Mouse (Mus musculus) stomach, embryonic 15.5 days (tissue): ENCODE data around the gene Pak2. TPM values are rescaled to one million over a fixed set of nuclear protein-coding genes. Genes with fewer than 3 reads are reported as not detected.

Experiments
- ATAC-seq: fragments of 200-750 bp; cut with Nextera tagmentation; 2 replicates; pipeline ENCODE4 v1.8.0; 2017; ENCODE audit warnings: low read depth, moderate number of reproducible peaks, moderate TSS enrichment; ENCODE audit not compliant: insufficient read depth, low FRiP score
- H3K27ac ChIP-seq: fragments of 300-500 bp; sonication (generic); 2 replicates; pipeline ENCODE4 v1.5.1; 2015; ENCODE audit warnings: mild to moderate bottlenecking, inconsistent platforms
- H3K27me3 ChIP-seq: fragments of 300-500 bp; sonication (generic); replicated peaks from 2 replicates; pipeline ENCODE4 v1.6.1; 2015; ENCODE audit warnings: inconsistent platforms
- H3K36me3 ChIP-seq: fragments of 300-500 bp; sonication (generic); 2 replicates; pipeline ENCODE4 v1.6.1; 2015; ENCODE audit warnings: inconsistent platforms
- H3K4me1 ChIP-seq: fragments of 300-500 bp; sonication (generic); 2 replicates; pipeline ENCODE4 v1.6.1; 2015; ENCODE audit warnings: inconsistent platforms
- H3K4me2 ChIP-seq: fragments of 300-500 bp; sonication (generic); 2 replicates; pipeline ENCODE4 v1.6.1; 2015; ENCODE audit warnings: mild to moderate bottlenecking, inconsistent platforms
- H3K4me3 ChIP-seq: fragments of 300-500 bp; sonication (generic); replicated peaks from 2 replicates; pipeline ENCODE4 v1.5.1; 2015; ENCODE audit warnings: inconsistent platforms
- H3K9ac ChIP-seq: fragments of 300-500 bp; sonication (generic); 2 replicates; pipeline ENCODE4 v1.6.1; 2015; ENCODE audit warnings: inconsistent platforms
- H3K9me3 ChIP-seq: fragments of 300-500 bp; sonication (generic); 2 replicates; pipeline ENCODE4 v1.6.1; 2016; ENCODE audit warnings: inconsistent platforms
- WGBS: fragments of 180-500 bp; shearing (Covaris S2); methylation state at CpG from one replicate; pipeline ENCODE4 v1.1.7; 2015; 5-methylcytosine and 5-hydroxymethylcytosine counted together
- polyA plus RNA-seq: library from polyadenylated mRNA; unstranded; fragments of >200 nt; fragmentation: Nextera tagmentation; extraction: Ambion mirVana; gene quantifications from 2 replicates; pipeline ENCODE4 v1.2.1, GENCODE M21; 2015

Gene Pak2
- polyA plus RNA-seq, result 33.6 and 36.6 TPM in 2 replicates

DNA sequence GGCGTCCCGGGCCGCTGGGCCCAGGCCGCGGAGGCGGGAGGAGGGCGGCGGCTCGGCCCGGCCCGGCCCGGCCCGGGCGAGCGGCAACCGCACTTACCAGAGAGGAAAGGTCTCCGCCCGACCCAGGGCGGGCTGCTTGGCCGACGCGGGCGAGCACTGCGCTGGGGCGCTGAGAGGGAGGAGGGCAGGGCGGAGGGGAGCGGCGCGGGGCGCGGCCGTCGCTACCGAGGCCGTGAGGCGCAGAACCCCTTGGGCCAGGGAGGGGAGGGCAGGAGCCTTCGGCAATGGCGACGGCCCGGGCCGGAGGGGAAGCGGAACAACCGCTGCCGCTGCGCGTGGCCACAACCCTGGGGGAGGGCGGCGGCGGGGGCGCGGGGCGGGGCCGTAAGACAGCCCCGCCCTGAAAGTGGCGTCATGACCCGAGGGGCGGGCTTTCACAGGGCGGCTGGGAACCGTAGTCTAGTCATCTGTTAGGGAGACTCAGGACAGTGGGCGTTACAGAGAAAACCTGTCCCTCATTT is at the start of gene Pak2:
Gene Pak2 (minus strand): TSS at position 352 of the 521 bp plus-strand sequence.
- peak within 1 kb of the TSS; percentile 97 for H3K27ac ChIP-seq
- under 1% methylated on average over 36 of the region's 60 CpGs for WGBS
- peak within 1 kb of the TSS; percentile 98 for H3K4me3 ChIP-seq
- H3K9ac ChIP-seq, result peak within 1 kb of the TSS; percentile 99
- H3K4me2 ChIP-seq, result peak within 1 kb of the TSS; percentile 59
- peaks cover 10% of the 10 kb centered on the region for H3K4me1 ChIP-seq
- H3K9me3 ChIP-seq, result no peaks in the 10 kb centered on the region
- ATAC-seq, result peak; percentile 94
- H3K27me3 ChIP-seq, result no peaks in the 10 kb centered on the region
- no peaks in the 10 kb centered on the region for H3K36me3 ChIP-seq

DNA sequence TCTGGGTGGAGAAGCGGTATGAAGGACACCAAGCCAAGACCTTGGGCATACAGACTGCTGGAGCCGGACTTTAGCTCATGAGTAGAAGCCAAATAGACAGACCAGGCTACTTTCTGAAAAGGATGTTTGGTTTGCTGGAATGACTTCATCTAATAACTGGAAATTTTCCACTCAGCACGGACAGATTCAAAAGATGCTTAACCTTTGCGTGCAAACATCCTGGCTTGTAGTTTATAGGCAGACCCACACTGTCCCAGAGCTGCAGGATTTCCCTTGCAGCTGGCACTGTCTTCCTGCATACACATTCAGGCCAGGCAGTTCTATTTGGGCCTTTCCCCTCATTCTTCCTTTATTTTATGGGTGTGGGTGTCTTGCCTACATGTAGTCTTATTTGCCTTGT is 47.9 kb upstream of the Pak2 start:
- no peak for ATAC-seq
- no peak overlapping the region for H3K4me2 ChIP-seq
- no peaks in the 10 kb centered on the region for H3K27me3 ChIP-seq
- WGBS, result 70% methylated on average over 4 of the region's 4 CpGs
- H3K9me3 ChIP-seq, result no peaks in the 10 kb centered on the region
- H3K36me3 ChIP-seq, result no peaks in the 10 kb centered on the region
- H3K9ac ChIP-seq, result no peak overlapping the region
- H3K4me1 ChIP-seq, result no peaks in the 10 kb centered on the region
- H3K4me3 ChIP-seq, result no peak overlapping the region
- peak overlapping the region; percentile 4; the same call in 1 of the 2 replicates for H3K27ac ChIP-seq

DNA sequence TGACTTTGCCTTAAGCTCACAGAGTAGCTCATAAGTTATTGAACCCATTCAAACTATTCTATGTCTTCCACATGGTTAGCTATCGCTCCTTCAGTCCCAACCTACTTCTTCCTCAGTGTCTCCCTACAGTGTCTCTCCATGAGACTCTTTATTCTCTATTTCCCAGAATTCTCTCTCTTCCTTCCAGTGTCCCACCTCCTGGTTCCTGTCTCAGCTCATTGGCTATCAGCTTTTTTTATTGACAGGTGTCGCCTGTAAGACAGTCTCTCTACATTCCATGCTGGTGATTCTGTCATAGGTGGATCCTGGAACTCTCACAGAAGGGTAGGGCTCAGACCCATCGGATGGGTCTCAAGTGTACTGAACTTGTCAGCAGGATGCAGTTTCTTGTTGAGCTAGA is 46.2 kb upstream of the Pak2 start:
- Histone ChIP-seq H3K27ac (no peak overlapping the region), H3K9me3 (no peaks in the 10 kb centered on the region), H3K4me1 (no peaks in the 10 kb centered on the region), H3K36me3 (no peaks in the 10 kb centered on the region), H3K4me3 (no peak overlapping the region), H3K27me3 (no peaks in the 10 kb centered on the region), H3K9ac (no peak overlapping the region), H3K4me2 (no peak overlapping the region)
- no peak for ATAC-seq
- WGBS, result 90% methylated on average over 3 of the region's 3 CpGs

DNA sequence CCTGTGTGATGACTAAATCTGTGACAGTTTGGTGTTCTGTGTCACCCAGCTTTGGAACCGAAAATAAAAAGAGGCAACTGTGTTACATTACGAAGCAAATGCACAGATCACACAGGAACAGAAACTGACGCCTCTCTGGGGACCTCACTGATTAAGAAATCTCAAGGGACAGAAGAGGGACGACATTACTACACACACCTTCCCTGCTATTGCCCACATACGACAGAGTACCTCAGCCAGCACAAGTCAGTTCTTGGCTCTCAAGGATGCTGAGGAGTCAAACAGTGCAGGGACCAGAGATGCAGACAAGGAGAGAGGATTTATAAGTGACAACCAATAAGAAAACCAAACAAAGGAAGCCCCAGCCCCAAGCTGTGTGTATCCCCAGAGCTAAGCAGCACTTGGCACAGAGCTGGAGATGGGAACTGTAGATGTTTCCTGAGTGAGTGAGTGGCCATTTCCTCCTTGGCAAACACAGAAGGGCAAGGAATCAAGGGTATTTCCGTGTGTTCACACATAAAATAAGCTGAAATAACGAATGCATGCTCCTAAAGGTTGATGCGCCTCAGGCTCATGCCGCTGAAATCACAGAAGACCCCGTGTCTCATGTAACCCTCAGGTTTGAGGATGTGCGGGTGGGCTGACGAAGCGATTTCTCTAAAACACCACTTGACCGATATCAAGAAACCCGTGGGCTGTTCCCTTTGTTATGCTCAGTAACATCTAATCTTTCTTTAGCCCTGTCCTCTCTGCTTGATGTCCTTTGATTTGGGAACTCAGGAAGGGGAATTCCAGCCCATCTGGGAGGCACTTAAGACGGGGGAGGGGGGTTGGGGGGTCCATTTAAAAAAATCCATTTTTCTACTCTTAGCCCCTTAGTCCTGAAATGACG is 45.5 kb upstream of the Pak2 start:
- no peaks in the 10 kb centered on the region for H3K36me3 ChIP-seq
- H3K27ac ChIP-seq, result peak overlapping the region; percentile 21; the same call in 1 of the 2 replicates
- no peak overlapping the region for H3K9ac ChIP-seq
- no peaks in the 10 kb centered on the region for H3K27me3 ChIP-seq
- 0 out of 2 replicates have a peak overlapping the region, but pooled peaks have one; percentile 21 for H3K4me2 ChIP-seq
- no peaks in the 10 kb centered on the region for H3K9me3 ChIP-seq
- WGBS, result 63% methylated on average over 17 of the region's 17 CpGs
- no peaks in the 10 kb centered on the region for H3K4me1 ChIP-seq
- ATAC-seq, result no peak
- no peak overlapping the region for H3K4me3 ChIP-seq

DNA sequence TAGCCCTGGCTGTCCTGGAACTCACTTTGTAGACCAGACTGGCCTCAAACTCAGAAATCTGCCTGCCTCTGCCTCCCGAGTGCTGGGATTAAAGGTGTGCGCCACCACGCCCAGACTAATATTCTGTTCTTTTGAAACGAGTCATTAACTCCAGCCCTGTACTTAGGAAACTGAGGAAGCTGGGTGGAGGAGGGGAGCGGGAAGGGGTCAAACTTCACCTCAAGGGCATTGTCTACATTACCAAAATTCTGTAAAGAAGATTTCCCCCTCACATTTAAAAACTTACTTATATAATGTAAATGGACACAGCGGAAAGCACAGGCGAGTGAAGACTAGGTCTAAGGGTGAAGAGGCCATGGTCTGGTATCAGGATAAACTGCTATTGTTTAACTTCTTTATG is 44.9 kb upstream of the Pak2 start:
- no peak for ATAC-seq
- no peak overlapping the region for H3K4me3 ChIP-seq
- no peaks in the 10 kb centered on the region for H3K27me3 ChIP-seq
- WGBS, result 88% methylated on average over 7 of the region's 7 CpGs
- H3K9ac ChIP-seq, result no peak overlapping the region
- H3K27ac ChIP-seq, result no peak overlapping the region; the same call in 1 of the 2 replicates
- H3K9me3 ChIP-seq, result no peaks in the 10 kb centered on the region
- H3K4me1 ChIP-seq, result no peaks in the 10 kb centered on the region
- H3K36me3 ChIP-seq, result no peaks in the 10 kb centered on the region
- H3K4me2 ChIP-seq, result no peak overlapping the region

DNA sequence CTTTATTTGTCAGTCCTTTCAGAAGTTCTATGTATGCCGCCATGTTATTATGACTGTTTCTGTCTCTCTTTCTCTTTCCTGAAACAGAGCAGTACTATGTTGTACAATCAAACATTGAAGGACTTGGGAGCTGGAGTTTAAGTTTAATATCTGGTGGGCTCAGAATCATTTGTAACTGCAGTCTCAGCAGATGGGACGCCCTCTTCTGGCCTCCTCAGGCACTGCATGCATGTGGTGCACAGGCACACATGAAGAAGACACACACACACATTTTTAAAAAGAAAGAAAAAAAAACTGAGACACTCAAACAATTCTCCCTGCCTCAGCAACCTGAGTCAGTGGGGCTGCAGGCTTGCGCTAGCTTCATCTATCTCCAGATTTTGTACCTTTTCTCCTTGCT is 41.3 kb upstream of the Pak2 start:
- Histone ChIP-seq H3K4me1 (no peaks in the 10 kb centered on the region; the same call in 1 of the 2 replicates), H3K9me3 (no peaks in the 10 kb centered on the region), H3K27ac (no peak overlapping the region), H3K4me3 (no peak overlapping the region), H3K27me3 (no peaks in the 10 kb centered on the region), H3K4me2 (no peak overlapping the region), H3K36me3 (no peaks in the 10 kb centered on the region), H3K9ac (no peak overlapping the region)
- no peak for ATAC-seq
- WGBS, result 78% methylated on average over 3 of the region's 3 CpGs

DNA sequence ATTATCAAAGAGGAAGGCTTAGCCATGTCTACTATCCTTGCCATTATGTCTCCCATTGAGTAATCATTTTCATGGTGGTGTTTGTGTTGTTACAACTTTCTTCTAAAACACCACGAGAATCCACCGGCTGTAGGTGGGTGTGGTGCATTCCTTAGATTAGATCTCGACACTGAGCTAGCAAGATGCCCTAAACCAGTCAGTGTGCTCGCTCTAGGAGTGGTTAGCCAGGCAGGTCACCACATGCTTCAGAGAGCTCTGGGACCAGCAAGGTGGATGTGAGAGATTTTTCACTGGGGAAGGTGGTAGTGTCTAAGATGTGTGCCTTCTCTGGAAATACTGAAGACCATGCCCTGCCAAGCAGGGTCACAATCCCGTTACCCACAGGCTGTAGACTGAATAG is 37.0 kb upstream of the Pak2 start:
- WGBS, result 31% methylated on average over 5 of the region's 5 CpGs
- no peaks in the 10 kb centered on the region for H3K27me3 ChIP-seq
- no peak overlapping the region for H3K9ac ChIP-seq
- no peaks in the 10 kb centered on the region for H3K36me3 ChIP-seq
- peak overlapping the region; percentile 3; the same call in 1 of the 2 replicates for H3K4me2 ChIP-seq
- H3K9me3 ChIP-seq, result no peaks in the 10 kb centered on the region
- H3K4me3 ChIP-seq, result no peak overlapping the region
- no peak for ATAC-seq
- H3K27ac ChIP-seq, result no peak overlapping the region
- H3K4me1 ChIP-seq, result no peaks in the 10 kb centered on the region; the same call in 1 of the 2 replicates

DNA sequence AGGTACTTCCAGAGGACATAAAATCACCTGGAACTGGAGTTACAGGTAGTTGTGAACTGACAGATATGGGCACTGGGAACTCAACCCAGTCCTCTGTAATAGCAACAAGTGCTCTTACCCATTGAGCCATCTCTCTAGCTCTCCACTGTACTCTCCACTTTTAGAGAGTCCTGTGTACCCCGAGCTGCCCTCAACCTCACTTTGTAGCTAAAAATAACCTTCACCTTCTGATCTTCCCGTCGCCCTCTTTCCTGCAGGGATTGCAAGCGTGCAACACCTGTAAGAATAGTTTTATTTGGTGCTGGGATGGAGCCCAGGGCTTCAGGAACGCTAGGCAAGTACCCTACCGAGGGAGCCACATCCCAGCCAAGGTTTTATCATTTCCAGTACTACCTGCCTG is 36.6 kb upstream of the Pak2 start:
- ATAC-seq, result no peak

DNA sequence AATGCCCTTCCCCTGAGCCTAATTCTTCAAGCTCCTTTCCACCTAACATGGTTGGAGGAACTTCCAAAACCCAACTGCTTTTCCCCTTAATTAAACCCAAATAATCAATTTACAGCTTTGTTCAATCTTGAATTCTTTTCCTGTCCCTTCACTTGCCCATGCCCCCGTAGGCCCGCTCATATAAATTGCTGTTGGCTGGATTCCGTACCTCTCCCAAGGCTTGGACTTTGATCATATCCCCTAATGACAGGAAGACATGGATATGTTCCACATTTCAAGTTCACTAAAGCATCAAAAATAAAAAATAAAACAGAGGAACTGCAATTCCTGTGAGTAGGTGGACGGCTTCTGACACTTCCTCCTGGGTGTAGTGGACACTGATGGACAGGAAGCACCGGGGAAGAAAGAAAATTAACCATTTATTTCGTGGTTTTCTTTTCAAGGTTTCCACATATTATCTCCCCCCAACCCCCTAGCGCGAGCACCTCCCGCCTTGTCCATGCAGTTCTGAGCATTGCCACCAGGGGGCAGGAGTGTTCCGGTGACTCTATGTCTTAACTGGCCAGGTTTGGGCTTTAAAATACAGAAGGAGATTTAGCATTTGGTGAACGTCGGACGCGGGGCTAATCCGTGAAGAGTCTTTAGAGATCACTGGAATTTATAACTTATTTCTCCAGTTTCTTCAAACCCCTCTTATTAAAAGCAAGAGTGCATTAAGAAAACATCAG is 36.0 kb upstream of the Pak2 start:
- Histone ChIP-seq H3K36me3 (no peaks in the 10 kb centered on the region), H3K27me3 (no peaks in the 10 kb centered on the region), H3K27ac (no peak overlapping the region; the same call in 1 of the 2 replicates), H3K4me2 (no peak overlapping the region), H3K9ac (no peak overlapping the region), H3K4me3 (no peak overlapping the region), H3K4me1 (no peaks in the 10 kb centered on the region; the same call in 1 of the 2 replicates), H3K9me3 (no peaks in the 10 kb centered on the region)
- ATAC-seq, result no peak
- WGBS, result 14% methylated on average over 15 of the region's 15 CpGs

More for the DNA sequence above, 36.6 kb upstream of the Pak2 start:
- no peak overlapping the region for H3K4me3 ChIP-seq
- H3K9me3 ChIP-seq, result no peaks in the 10 kb centered on the region
- H3K27ac ChIP-seq, result no peak overlapping the region
- H3K27me3 ChIP-seq, result no peaks in the 10 kb centered on the region
- no peaks in the 10 kb centered on the region for H3K36me3 ChIP-seq
- peak overlapping the region; percentile 3; the same call in 1 of the 2 replicates for H3K4me2 ChIP-seq
- H3K4me1 ChIP-seq, result no peaks in the 10 kb centered on the region; the same call in 1 of the 2 replicates
- no peak overlapping the region for H3K9ac ChIP-seq
- 43% methylated on average over 6 of the region's 6 CpGs for WGBS

DNA sequence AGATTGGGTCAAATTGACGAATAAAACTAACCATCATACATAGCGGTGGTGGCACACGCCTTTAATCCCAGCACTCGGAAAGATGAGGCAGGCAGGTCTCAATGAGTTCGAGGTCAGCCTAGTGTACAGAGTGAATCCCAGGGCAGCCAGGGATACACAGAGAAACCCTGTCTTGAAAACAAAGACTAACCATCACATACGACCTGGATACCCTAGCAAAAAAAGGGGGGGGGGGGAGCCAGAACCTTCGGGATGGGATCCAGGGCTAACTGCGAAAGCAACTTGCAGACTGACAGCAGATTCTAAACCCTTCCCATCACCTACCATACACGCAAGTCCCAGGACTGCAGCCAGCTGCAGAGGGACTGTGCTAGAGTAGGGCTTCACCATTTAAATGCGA is 35.3 kb upstream of the Pak2 start:
- ATAC-seq, result no peak
- Histone ChIP-seq H3K27ac (no peak overlapping the region; the same call in 1 of the 2 replicates), H3K4me2 (no peak overlapping the region), H3K27me3 (no peaks in the 10 kb centered on the region), H3K36me3 (no peaks in the 10 kb centered on the region), H3K9me3 (no peaks in the 10 kb centered on the region), H3K9ac (no peak overlapping the region), H3K4me1 (no peaks in the 10 kb centered on the region; the same call in 1 of the 2 replicates), H3K4me3 (no peak overlapping the region)
- 79% methylated on average over 10 of the region's 10 CpGs for WGBS

DNA sequence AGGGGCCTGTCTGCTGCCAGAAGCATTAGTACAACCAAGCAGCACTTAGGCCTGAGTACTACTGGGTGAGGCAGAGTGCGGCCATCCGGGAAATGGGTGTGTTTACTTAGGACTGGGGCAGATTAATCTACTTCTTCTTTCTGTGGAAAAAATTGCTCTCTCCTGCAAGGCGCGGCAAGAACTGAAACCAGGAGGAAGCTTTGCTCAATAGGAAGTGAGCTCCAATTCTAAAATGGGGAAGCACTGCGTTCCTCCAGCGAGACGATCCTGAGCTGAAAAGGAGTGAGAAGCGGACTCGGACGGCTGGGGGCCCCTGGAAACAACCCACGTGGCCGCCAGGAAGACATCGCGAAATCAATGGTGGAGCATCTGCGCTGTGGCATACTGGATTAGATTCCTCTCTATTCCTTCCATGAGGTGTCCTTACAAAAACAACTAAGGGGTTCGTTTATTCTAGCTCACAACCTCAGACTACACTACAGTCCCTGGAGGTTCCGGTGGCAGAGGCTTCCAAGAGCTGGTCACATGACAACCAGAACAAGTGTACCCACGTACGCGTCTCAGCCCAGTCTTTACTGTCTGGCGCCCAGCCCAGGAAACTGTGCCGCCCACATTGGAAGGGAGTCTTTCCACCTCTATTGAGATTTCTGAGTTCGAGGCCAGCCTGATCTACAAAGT is 34.5 kb upstream of the Pak2 start:
- no peaks in the 10 kb centered on the region for H3K36me3 ChIP-seq
- no peaks in the 10 kb centered on the region for H3K9me3 ChIP-seq
- H3K9ac ChIP-seq, result no peak overlapping the region
- no peaks in the 10 kb centered on the region for H3K27me3 ChIP-seq
- H3K4me2 ChIP-seq, result no peak overlapping the region
- no peak overlapping the region for H3K27ac ChIP-seq
- no peak overlapping the region for H3K4me3 ChIP-seq
- ATAC-seq, result peak; percentile 45; the same call in 1 of the 2 replicates
- H3K4me1 ChIP-seq, result no peaks in the 10 kb centered on the region; the same call in 1 of the 2 replicates
- WGBS, result 56% methylated on average over 23 of the region's 23 CpGs
